Mouse (Mus musculus) stomach, embryonic 14.5 days (tissue): ENCODE measurements around the gene Ercc5. TPM values are rescaled to one million over a fixed set of nuclear protein-coding genes. Genes with fewer than 3 reads are reported as not detected.

Experiments
- ATAC-seq: fragments of 200-750 bp; cut with Nextera tagmentation; 2 replicates; pipeline ENCODE4 v1.8.0; 2017; ENCODE audit warnings: low read depth, moderate TSS enrichment; ENCODE audit not compliant: insufficient number of reproducible peaks, insufficient read depth, low FRiP score
- H3K27ac ChIP-seq: fragments of 300-500 bp; sonication (generic); 2 replicates; pipeline ENCODE4 v1.5.1; 2014; ENCODE audit warnings: mild to moderate bottlenecking, low read length, moderate library complexity, mixed read lengths
- H3K27me3 ChIP-seq: fragments of 300-500 bp; sonication (generic); 2 replicates; pipeline ENCODE4 v1.6.1; 2014; ENCODE audit warnings: low read length, control low read depth, mixed read lengths; ENCODE audit not compliant: control insufficient read depth, insufficient read depth
- H3K36me3 ChIP-seq: fragments of 300-500 bp; sonication (generic); 2 replicates; pipeline ENCODE4 v1.6.1; 2014; ENCODE audit warnings: mild to moderate bottlenecking, control low read depth, low read length, moderate library complexity, mixed read lengths; ENCODE audit not compliant: control insufficient read depth, insufficient read depth
- H3K4me1 ChIP-seq: fragments of 300-500 bp; sonication (generic); 2 replicates; pipeline ENCODE4 v1.6.1; 2014; ENCODE audit warnings: low read length, control low read depth, mixed read lengths; ENCODE audit not compliant: control insufficient read depth, insufficient read depth
- H3K4me2 ChIP-seq: fragments of 300-500 bp; sonication (generic); replicated peaks from 2 replicates; pipeline ENCODE4 v1.6.1; 2014; ENCODE audit warnings: low read depth, low read length, control low read depth
- H3K4me3 ChIP-seq: fragments of 300-500 bp; sonication (generic); 2 replicates; pipeline ENCODE4 v1.5.1; 2014; ENCODE audit warnings: low read depth, low read length, control low read depth
- H3K9ac ChIP-seq: fragments of 300-500 bp; sonication (generic); replicated peaks from 2 replicates; pipeline ENCODE4 v1.6.1; 2014; ENCODE audit warnings: low read depth, mild to moderate bottlenecking, control low read depth, low read length, moderate library complexity, mixed read lengths
- H3K9me3 ChIP-seq: fragments of 300-500 bp; sonication (generic); 2 replicates; pipeline ENCODE4 v1.6.1; 2016; ENCODE audit warnings: low read depth, low read length, control low read depth; ENCODE audit not compliant: control insufficient read depth
- WGBS: fragments of 180-500 bp; shearing (Covaris S2); extraction: QIAGEN DNeasy Blood & Tissue Kit; methylation state at CpG from one replicate; pipeline ENCODE4 v1.1.7; 2014; 5-methylcytosine and 5-hydroxymethylcytosine counted together
- polyA plus RNA-seq: library from polyadenylated mRNA; unstranded; fragments of >200 nt; fragmentation: Nextera tagmentation; extraction: Ambion mirVana; gene quantifications from 2 replicates; pipeline ENCODE4 v1.2.1, GENCODE M21; 2014

Gene Ercc5
- polyA plus RNA-seq: 24.6 and 24.8 TPM in 2 replicates

DNA sequence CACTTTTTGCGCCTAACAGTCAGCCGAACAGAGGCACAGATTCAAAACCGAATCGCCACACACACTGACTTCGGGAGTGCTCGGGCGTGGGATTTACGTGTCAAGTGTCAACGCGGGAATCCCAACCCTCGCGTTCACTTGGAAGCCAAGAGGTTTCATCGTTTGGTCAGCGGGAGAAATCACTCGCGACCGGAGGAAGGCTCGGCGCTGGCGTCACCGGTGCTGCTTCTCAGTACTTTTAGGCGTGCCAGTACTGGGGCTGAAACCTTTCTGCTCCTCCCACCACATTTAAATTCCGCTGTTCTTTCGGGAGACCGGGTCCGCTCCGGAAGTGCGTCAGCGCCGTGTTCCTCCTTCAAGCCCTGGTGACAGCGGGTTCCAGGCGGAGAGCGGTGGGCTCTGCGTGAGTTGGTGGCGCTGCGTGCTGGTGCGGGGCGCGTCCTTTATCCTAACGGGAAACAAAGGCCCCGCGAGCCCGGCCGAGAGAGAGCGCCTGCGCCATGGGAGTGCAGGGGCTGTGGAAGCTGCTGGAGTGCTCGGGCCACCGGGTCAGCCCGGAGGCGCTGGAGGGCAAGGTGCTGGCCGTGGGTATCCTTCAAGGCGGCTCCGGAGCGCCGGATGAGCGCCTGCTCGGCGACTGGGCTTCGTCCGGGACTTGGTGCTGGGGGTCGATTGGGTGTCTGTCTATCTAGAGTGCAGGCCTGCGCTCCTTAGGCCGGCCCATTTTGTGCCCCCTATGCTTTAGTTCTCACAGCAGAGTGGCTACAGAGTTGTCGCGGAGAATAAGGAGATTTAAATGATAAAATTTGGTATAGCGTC is at the start of gene Ercc5:
Ercc5 (plus strand) TSS at position 182 of the 819 bp plus-strand sequence.
- Histone ChIP-seq H3K27me3 (no peaks in the 10 kb centered on the region), H3K9me3 (no peaks in the 10 kb centered on the region), H3K4me2 (peak within 1 kb of the TSS; percentile 67), H3K9ac (peak within 1 kb of the TSS; percentile 85), H3K4me3 (peak within 1 kb of the TSS; percentile 82), H3K27ac (peak within 1 kb of the TSS; percentile 95), H3K4me1 (peaks cover 4% of the 10 kb centered on the region; the same call in 1 of the 2 replicates), H3K36me3 (peaks cover 12% of the 10 kb centered on the region)
- under 1% methylated on average over 66 of the region's 66 CpGs for WGBS
- peak; percentile 94 for ATAC-seq

DNA sequence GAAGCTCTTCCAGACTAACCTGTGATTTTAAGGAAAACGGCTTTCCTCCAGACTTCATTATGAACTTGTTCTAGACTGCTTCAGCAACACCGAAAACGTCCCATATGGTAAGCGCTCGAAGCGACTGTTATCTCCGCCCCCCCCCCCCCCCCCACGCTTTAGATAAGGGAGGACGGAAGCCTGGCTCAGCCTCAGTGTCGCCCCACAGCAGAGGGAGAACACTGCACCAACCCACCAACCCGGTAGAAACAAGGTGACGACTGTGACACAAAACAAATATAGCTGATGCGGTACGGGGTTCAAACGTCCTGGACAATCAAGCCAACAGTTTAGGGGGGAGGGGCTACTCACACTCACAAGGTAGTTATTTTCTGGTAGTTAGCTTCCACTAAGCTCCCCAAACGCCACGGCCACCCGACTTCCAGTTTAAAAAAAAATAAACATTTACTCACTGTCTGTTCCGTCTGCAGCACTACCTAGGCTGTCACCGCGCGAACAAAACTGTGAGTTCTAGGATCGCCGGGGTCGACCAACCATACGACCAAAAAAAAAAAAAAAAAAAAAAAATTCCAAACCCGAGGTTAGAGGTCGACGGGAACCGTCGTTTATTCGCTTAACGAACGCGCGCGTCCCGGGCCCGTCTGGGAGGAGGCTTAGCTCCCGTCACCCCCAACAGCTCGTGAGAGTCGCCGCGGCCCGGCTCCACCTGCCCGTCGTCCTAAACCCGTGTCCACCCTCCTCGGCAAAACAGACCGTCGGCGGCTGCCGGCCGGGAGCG is 45.9 kb upstream of the Ercc5 start:
- H3K4me3 ChIP-seq: peak overlapping the region; percentile 76
- peak overlapping the region; percentile 64 for H3K9ac ChIP-seq
- under 1% methylated on average over 55 of the region's 55 CpGs for WGBS
- H3K27me3 ChIP-seq: no peaks in the 10 kb centered on the region
- H3K4me2 ChIP-seq: peak overlapping the region; percentile 62
- H3K9me3 ChIP-seq: no peaks in the 10 kb centered on the region
- H3K4me1 ChIP-seq: 0 out of 2 replicates have a peak, but pooled peaks cover 4% of the 10 kb centered on the region
- H3K27ac ChIP-seq: peak overlapping the region; percentile 87
- peak; percentile 66 for ATAC-seq
- H3K36me3 ChIP-seq: peaks cover 9% of the 10 kb centered on the region

DNA sequence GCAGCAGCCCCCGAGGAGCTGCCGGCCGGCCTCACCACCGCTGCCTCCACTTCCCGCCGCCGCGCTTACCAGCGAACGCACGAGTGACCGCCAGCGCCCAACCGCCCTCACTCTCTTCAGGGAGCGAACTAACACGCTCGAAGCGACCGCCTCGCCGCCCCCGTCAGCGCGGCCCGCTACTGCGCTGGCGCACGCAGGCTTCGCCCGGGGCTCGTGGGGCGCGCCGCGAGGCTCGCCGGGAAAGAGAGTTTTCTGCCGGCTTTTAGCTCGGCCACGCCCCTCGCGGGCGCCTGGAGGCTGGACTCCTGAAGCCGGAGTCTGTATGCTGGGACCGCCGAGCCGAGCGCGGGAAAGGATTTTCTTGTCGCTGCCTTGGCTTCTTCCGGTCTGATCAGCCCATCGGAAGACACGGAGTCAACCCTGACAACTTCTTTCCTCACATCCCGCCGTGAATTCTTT is 45.3 kb upstream of the Ercc5 start, which contains the start of gene Tex30:
Tex30 (minus strand) TSS at position 183 of the 459 bp plus-strand sequence.
- peak; percentile 98 for ATAC-seq
- Histone ChIP-seq H3K4me1 (0 out of 2 replicates have a peak, but pooled peaks cover 4% of the 10 kb centered on the region), H3K9me3 (no peaks in the 10 kb centered on the region), H3K9ac (peak within 1 kb of the TSS; percentile 64), H3K36me3 (peaks cover 9% of the 10 kb centered on the region), H3K4me2 (peak within 1 kb of the TSS; percentile 62), H3K27ac (peak within 1 kb of the TSS; percentile 87), H3K27me3 (no peaks in the 10 kb centered on the region), H3K4me3 (peak within 1 kb of the TSS; percentile 76)
- under 1% methylated on average over 51 of the region's 55 CpGs for WGBS

DNA sequence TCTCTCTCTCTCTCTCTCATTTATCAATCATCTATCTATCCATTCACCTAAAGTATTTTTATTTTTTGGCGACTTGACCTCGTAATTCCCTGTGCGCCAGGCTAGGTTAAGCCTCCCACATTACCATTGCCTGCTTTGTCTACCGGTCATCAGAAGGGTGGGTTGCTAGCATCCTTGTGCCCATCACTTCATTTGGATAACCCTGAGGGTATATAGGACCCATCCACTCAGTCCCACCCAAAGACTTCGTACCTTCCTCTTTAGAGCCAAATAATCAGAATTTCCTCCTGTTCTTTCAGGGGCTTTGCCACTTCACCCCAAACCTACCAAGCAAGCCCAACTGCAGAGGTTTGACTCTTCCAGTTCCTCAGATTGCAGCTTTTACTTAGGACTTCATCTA is 44.6 kb upstream of the Ercc5 start:
- H3K4me1 ChIP-seq: 0 out of 2 replicates have a peak, but pooled peaks cover 4% of the 10 kb centered on the region
- H3K27me3 ChIP-seq: no peaks in the 10 kb centered on the region
- no peak for ATAC-seq
- H3K9me3 ChIP-seq: no peaks in the 10 kb centered on the region
- peaks cover 14% of the 10 kb centered on the region for H3K36me3 ChIP-seq
- H3K9ac ChIP-seq: 0 out of 2 replicates have a peak overlapping the region, but pooled peaks have one; percentile 3
- peak overlapping the region; percentile 62 for H3K4me2 ChIP-seq
- 10% methylated on average over 5 of the region's 5 CpGs for WGBS
- no peak overlapping the region for H3K27ac ChIP-seq
- peak overlapping the region; percentile 76 for H3K4me3 ChIP-seq

DNA sequence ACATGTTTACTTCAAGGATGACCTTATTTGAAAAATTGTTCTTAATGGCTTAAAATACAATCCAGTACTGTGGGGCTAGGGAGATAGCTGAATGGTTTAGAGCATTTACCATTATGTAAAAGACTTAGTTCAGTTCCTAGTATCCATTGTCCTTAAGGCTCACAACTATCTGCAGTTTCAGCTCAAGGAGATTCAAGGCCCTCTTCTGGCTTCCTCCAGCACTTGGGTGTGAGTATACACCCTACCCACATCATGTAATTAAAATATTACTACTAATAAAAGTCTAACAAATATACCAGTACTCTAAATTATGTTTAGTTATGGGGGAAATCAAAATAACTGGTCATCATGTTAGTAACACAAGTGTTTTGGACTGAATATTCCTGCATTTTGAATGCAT is 30.0 kb upstream of the Ercc5 start:
- H3K9ac ChIP-seq: no peak overlapping the region
- peak overlapping the region; percentile 70; the same call in 1 of the 2 replicates for H3K4me3 ChIP-seq
- H3K9me3 ChIP-seq: no peaks in the 10 kb centered on the region
- H3K27ac ChIP-seq: no peak overlapping the region
- H3K4me1 ChIP-seq: 0 out of 2 replicates have a peak, but pooled peaks cover 4% of the 10 kb centered on the region
- no peaks in the 10 kb centered on the region for H3K27me3 ChIP-seq
- peak overlapping the region; percentile 82 for H3K4me2 ChIP-seq
- ATAC-seq: no peak
- H3K36me3 ChIP-seq: peaks cover 25% of the 10 kb centered on the region

DNA sequence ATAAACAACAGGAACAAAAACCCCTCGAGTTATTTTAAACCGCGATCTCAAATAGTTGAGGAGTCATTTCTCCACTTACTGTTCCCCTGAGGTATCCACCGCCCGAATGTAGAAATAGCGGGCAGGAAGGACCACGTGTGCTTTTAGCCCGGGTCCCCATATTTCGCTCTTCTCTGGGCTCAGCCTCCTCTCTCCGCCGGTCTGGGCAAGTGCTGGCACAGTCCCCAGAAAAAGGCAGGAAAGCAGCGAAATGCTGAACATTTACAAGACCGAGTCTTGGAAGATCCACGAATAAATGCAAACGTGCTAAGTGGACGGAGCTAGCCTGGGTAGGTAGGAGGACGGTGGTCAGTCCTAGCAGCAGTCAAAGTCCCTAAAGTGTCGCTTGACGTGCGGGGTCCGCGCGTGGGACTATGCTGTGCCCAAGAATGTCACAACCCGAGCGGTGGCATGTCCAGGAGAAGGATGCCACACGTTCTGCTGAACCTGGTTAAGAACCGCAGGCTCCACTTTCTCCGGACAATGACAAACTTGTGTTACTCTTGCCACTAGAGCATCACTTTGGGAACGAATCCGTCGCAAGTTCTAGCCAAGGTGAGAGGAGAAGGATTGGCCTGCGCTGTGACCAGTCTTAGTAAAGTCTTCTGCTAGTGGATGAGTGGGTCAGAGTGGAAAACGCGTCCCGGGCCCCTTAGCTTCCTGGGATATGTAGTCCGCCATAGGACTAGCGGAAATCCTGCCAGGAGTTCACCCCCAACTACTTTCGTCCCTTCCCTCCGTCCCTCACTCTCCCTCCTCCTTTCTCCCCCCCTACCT is 29.1 kb upstream of the Ercc5 start, which contains the start of the genes Kdelc1 and Bivm:
Kdelc1 (minus strand) TSS at position 570 of the 816 bp plus-strand sequence.
Bivm (plus strand) TSS at position 719 of the 816 bp plus-strand sequence.
- Histone ChIP-seq H3K4me2 (peak within 1 kb of the TSS; percentile 82), H3K4me3 (peak within 1 kb of the TSS; percentile 70), H3K36me3 (peaks cover 17% of the 10 kb centered on the region), H3K27ac (peak within 1 kb of the TSS; percentile 97), H3K4me1 (0 out of 2 replicates have a peak, but pooled peaks cover 4% of the 10 kb centered on the region), H3K9me3 (no peaks in the 10 kb centered on the region), H3K9ac (peak within 1 kb of the TSS; percentile 69), H3K27me3 (no peaks in the 10 kb centered on the region)
- under 1% methylated on average over 39 of the region's 39 CpGs for WGBS
- peak; percentile 96 for ATAC-seq

DNA sequence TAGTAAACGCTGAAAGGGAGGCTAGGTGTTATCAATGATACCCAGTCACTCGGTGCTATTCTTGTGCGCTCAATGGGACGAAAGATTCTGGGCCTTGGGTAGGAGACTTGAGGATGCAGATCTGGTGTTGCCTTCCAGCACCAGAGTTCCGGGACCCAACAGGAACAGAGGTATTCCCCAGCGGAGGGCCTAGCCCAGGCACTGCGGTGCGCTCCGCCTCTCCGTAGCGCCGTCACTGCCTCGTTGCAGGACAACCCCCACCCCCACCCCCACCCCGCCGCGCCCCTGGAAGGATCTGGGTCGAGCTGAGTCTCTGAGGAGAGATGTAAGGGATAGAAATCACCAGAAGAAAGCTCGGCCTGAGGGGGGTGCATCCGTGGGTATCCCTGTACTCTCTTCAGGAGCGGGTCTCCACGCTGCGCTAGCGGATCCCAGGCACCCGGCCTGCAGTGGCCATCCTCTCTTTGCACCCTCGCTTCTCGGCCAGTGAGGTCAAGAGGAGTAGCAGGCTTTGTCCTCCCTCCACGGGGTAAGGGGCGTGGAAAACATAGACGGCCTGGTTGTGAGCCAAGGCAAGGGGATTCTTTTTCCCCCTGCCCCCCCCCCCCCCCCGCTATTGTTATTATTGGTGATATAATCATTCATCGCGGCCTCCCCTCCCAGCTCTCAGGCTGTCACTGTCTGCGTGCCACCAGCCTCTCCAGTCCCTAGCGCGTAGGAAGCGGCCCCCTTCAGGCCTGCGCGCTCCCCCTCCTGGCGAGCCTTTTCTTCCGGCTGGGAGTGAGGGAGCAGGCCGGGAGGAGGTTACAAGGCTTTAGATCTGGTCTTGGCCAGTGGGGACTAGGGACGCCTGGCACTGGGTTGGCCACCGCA is 28.1 kb upstream of the Ercc5 start:
- no peaks in the 10 kb centered on the region for H3K9me3 ChIP-seq
- peak; percentile 86 for ATAC-seq
- peak overlapping the region; percentile 69 for H3K9ac ChIP-seq
- H3K4me1 ChIP-seq: 0 out of 2 replicates have a peak, but pooled peaks cover 4% of the 10 kb centered on the region
- H3K27ac ChIP-seq: peak overlapping the region; percentile 97
- peak overlapping the region; percentile 70 for H3K4me3 ChIP-seq
- H3K27me3 ChIP-seq: no peaks in the 10 kb centered on the region
- H3K36me3 ChIP-seq: peaks cover 12% of the 10 kb centered on the region
- peak overlapping the region; percentile 82 for H3K4me2 ChIP-seq
- WGBS: under 1% methylated on average over 43 of the region's 43 CpGs
